Mouse (Mus musculus): Measurements from ENCODE around the gene Lrch1. TPM values are rescaled to one million over a fixed set of nuclear protein-coding genes. Genes with fewer than 3 reads are reported as not detected.
A peak's percentile ranks its signal among the peaks of the same experiment; 100 is the strongest.

The Lrch1 gene
- polyA plus RNA-seq, 1 experiment = 24.4 TPM

DNA sequence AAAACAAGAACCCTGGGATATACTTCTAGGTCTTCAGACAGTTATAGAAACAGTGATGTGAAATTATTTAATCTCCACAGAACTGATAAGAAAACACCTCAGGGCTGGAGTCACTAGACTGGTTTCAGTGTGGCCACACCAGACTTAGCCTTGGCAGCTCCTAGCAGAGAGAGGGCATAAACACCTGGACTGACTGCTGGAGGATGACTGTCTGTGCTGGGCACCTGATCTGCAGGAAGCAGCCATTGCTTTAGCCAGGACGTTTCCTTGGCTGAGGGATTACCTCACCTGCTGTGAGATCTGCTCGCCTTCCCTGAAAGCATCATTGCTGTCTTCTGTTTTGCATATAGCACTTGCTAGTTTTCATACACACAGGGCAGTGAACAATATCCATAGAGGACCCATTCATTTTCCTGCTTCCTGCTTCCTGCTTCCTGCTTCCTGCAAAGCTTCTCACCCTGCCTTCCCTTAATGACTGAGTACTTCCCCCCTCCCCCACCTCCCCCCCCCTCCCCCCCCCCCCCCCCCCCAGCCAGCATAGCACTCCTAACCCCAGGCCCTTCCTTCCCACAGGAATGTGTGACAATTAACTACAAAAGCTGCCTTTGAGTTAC is 101.9 kb downstream of the Lrch1 start:
- no peak overlapping the region for H3K27ac ChIP-seq (ENCODE audit: insufficient read depth, low read length)
- H3K27me3 ChIP-seq (ENCODE audit: control insufficient read depth, insufficient read depth, low read length) = no peaks in the 10 kb centered on the region
- 7% methylated on average over 2 of the region's 2 CpGs for WGBS
- peak in 1 of 2 experiments; percentile 30 for DNase-seq
- peaks cover 5% of the 10 kb centered on the region for H3K4me1 ChIP-seq (ENCODE audit: control insufficient read depth, insufficient read depth, low read length)
- TF ChIP-seq POLR2A (IDR thresholded peaks at IDR 0.05; ENCODE audit: borderline replicate concordance, insufficient read depth, low read length) (no peak), CTCF (IDR thresholded peaks at IDR 0.05; ENCODE audit: borderline replicate concordance, insufficient read depth, low read depth, low read length) (no peak)
- H3K4me3 ChIP-seq (replicated peaks; ENCODE audit: insufficient read depth, low read depth, low read length) = no peak overlapping the region

GRCm38 (mm10) chr14:74841708-74842107 is 106.0 kb downstream of the Lrch1 start:
- Histone ChIP-seq H3K27ac (ENCODE audit: insufficient read depth, low read length) (no peak overlapping the region), H3K27me3 (ENCODE audit: control insufficient read depth, insufficient read depth, low read length) (no peaks in the 10 kb centered on the region), H3K4me1 (ENCODE audit: control insufficient read depth, insufficient read depth, low read length) (peaks cover 5% of the 10 kb centered on the region), H3K4me3 (replicated peaks; ENCODE audit: insufficient read depth, low read depth, low read length) (no peak overlapping the region)
- DNase-seq = no peak
- no peak for TF ChIP-seq CTCF (IDR thresholded peaks at IDR 0.05; ENCODE audit: borderline replicate concordance, insufficient read depth, low read depth, low read length)
- 62% methylated on average over 2 of the region's 2 CpGs for WGBS

DNA sequence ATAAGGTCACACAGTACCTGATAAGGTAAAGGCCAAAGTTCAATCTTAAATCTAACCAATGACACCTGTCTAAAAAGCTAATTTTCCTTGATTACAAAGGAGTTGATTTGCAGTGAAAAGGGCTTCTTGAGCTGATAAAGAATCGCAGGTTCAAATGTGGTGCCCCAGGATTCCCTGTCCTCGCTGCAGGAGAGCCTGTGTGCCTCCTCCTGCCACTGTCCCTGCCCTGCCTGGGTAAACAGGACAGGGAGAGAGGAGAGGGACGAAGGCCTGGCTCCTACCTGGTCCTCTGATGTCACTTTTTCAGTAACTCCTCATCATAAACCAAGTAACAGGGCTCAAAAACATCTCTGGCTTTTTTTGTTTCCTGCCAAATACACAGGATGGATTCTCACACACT is 106.4 kb downstream of the Lrch1 start:
- no peaks in the 10 kb centered on the region for H3K27me3 ChIP-seq (ENCODE audit: control insufficient read depth, insufficient read depth, low read length)
- DNase-seq = no peak
- no peak for TF ChIP-seq POLR2A (IDR thresholded peaks at IDR 0.05; ENCODE audit: borderline replicate concordance, insufficient read depth, low read length)
- TF ChIP-seq CTCF (IDR thresholded peaks at IDR 0.05; ENCODE audit: borderline replicate concordance, insufficient read depth, low read depth, low read length) = no peak
- H3K4me3 ChIP-seq (replicated peaks; ENCODE audit: insufficient read depth, low read depth, low read length) = no peak overlapping the region
- no peak overlapping the region for H3K27ac ChIP-seq (ENCODE audit: insufficient read depth, low read length)
- peaks cover 5% of the 10 kb centered on the region for H3K4me1 ChIP-seq (ENCODE audit: control insufficient read depth, insufficient read depth, low read length)
- WGBS = 93% methylated on average over 3 of the region's 3 CpGs

DNA sequence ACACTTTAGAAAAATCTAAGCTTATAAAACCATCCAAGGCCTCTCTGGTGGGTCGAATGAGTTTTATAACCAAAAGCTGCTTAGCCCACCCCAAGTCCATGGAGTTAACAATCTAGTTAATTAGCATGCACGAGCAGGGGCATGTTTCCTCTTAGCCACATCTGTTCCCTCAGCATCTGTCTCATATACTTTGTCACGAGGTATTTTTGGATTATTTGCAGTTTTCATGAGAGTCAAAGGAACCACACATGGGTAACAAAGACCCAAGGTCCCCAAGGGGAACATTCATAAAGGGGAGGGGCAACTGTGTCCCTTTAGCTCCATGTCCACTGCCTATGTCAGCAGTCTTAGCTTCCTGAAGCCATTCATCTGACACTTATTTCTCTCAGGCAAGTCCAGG is 106.9 kb downstream of the Lrch1 start:
- 73% methylated on average over 3 of the region's 3 CpGs for WGBS
- Histone ChIP-seq H3K27ac (ENCODE audit: insufficient read depth, low read length) (no peak overlapping the region), H3K27me3 (ENCODE audit: control insufficient read depth, insufficient read depth, low read length) (no peaks in the 10 kb centered on the region), H3K4me1 (ENCODE audit: control insufficient read depth, insufficient read depth, low read length) (peaks cover 3% of the 10 kb centered on the region), H3K4me3 (replicated peaks; ENCODE audit: insufficient read depth, low read depth, low read length) (no peak overlapping the region)
- TF ChIP-seq CTCF (IDR thresholded peaks at IDR 0.05; ENCODE audit: borderline replicate concordance, insufficient read depth, low read depth, low read length) (no peak), POLR2A (IDR thresholded peaks at IDR 0.05; ENCODE audit: borderline replicate concordance, insufficient read depth, low read length) (no peak)
- no peak for DNase-seq

DNA sequence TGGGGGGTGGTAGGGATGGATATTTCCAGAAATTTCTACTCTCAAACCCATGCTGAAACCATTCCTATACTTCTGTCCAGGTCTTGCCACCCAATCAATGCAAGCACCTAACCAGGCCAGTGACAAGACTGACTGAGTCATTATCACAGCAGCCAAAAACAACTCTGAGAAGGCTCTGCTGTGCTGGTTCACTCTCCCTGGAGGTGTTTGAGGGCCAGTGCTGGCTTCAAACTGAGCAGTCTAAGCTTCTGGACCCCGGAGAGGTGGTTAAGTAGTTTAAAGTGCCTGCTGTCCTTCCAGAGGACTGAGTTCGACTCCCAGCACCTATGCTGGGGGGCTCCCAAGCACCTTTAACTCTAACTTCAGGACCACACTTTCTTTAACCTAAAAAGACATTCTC is 107.3 kb downstream of the Lrch1 start:
- DNase-seq = no peak
- H3K4me1 ChIP-seq (ENCODE audit: control insufficient read depth, insufficient read depth, low read length) = 0 out of 2 replicates have a peak, but pooled peaks cover 2% of the 10 kb centered on the region
- TF ChIP-seq CTCF (IDR thresholded peaks at IDR 0.05; ENCODE audit: borderline replicate concordance, insufficient read depth, low read depth, low read length) = no peak
- no peak for TF ChIP-seq POLR2A (IDR thresholded peaks at IDR 0.05; ENCODE audit: borderline replicate concordance, insufficient read depth, low read length)
- WGBS = 74% methylated on average over 2 of the region's 2 CpGs
- H3K27ac ChIP-seq (ENCODE audit: insufficient read depth, low read length) = no peak overlapping the region
- H3K27me3 ChIP-seq (ENCODE audit: control insufficient read depth, insufficient read depth, low read length) = no peaks in the 10 kb centered on the region
- H3K4me3 ChIP-seq (replicated peaks; ENCODE audit: insufficient read depth, low read depth, low read length) = no peak overlapping the region

GRCm38 (mm10) chr14:74838816-74839215 is 108.9 kb downstream of the Lrch1 start:
- 62% methylated on average over 7 of the region's 7 CpGs for WGBS

GRCm38 (mm10) chr14:74835010-74835409 is 112.7 kb downstream of the Lrch1 start:
- H3K27me3 ChIP-seq (ENCODE audit: control insufficient read depth, insufficient read depth, low read length) = no peaks in the 10 kb centered on the region
- TF ChIP-seq CTCF (IDR thresholded peaks at IDR 0.05; ENCODE audit: borderline replicate concordance, insufficient read depth, low read depth, low read length) (no peak), POLR2A (IDR thresholded peaks at IDR 0.05; ENCODE audit: borderline replicate concordance, insufficient read depth, low read length) (no peak)
- DNase-seq = no peak
- no peak overlapping the region for H3K27ac ChIP-seq (ENCODE audit: insufficient read depth, low read length)
- no peak overlapping the region for H3K4me3 ChIP-seq (replicated peaks; ENCODE audit: insufficient read depth, low read depth, low read length)
- WGBS = 45% methylated on average over 1 of the region's 1 CpGs
- 0 out of 2 replicates have a peak, but pooled peaks cover 2% of the 10 kb centered on the region for H3K4me1 ChIP-seq (ENCODE audit: control insufficient read depth, insufficient read depth, low read length)

More at GRCm38 (mm10) chr14:74838816-74839215, 108.9 kb downstream of the Lrch1 start:
- Histone ChIP-seq H3K4me3 (replicated peaks; ENCODE audit: insufficient read depth, low read depth, low read length) (no peak overlapping the region), H3K27ac (ENCODE audit: insufficient read depth, low read length) (no peak overlapping the region), H3K27me3 (ENCODE audit: control insufficient read depth, insufficient read depth, low read length) (no peaks in the 10 kb centered on the region), H3K4me1 (ENCODE audit: control insufficient read depth, insufficient read depth, low read length) (0 out of 2 replicates have a peak, but pooled peaks cover 2% of the 10 kb centered on the region)
- TF ChIP-seq CTCF (IDR thresholded peaks at IDR 0.05; ENCODE audit: borderline replicate concordance, insufficient read depth, low read depth, low read length) = no peak
- no peak for TF ChIP-seq POLR2A (IDR thresholded peaks at IDR 0.05; ENCODE audit: borderline replicate concordance, insufficient read depth, low read length)
- DNase-seq = no peak

DNA sequence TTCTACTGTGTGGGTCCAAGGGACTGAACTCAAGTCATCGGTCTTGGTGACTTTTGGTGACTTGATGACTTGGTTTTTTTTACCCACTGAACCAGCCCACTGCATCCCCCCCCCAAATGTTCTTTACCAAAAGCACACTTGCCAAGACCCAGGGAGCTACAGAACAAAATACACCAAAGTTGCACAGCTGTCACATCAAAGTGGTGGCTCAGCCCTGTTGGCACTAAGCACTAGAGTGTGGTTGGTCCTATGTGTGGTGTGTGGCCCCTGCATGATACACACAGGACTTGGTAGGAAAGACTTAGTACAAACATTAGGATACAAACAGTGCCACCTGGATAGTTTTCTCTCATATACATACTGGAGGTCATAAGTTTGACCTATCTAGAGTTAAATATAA is 113.5 kb downstream of the Lrch1 start:
- TF ChIP-seq CTCF (IDR thresholded peaks at IDR 0.05; ENCODE audit: borderline replicate concordance, insufficient read depth, low read depth, low read length) (no peak), POLR2A (IDR thresholded peaks at IDR 0.05; ENCODE audit: borderline replicate concordance, insufficient read depth, low read length) (no peak)
- H3K27ac ChIP-seq (ENCODE audit: insufficient read depth, low read length) = no peak overlapping the region
- H3K4me3 ChIP-seq (replicated peaks; ENCODE audit: insufficient read depth, low read depth, low read length) = no peak overlapping the region
- WGBS = 98% methylated on average over 1 of the region's 1 CpGs
- 0 out of 2 replicates have a peak, but pooled peaks cover 2% of the 10 kb centered on the region for H3K4me1 ChIP-seq (ENCODE audit: control insufficient read depth, insufficient read depth, low read length)
- no peak for DNase-seq
- no peaks in the 10 kb centered on the region for H3K27me3 ChIP-seq (ENCODE audit: control insufficient read depth, insufficient read depth, low read length)

All from cerebellum, adult 2 months (tissue).